Mouse (Mus musculus): Measurements from ENCODE around the gene Scfd1.

Gene Scfd1

GRCm38 (mm10) chr12:51492040-51492439 is 114.7 kb downstream of the Scfd1 start:
- POLR2A ChIA-PET = no interaction called here

GRCm38 (mm10) chr12:51493476-51493875 is 116.2 kb downstream of the Scfd1 start:
- POLR2A ChIA-PET = interaction anchor here in 1 of 4 experiments (1.2 to 1.8 kb wide), 4 partner anchors 11 to 34 kb away, joined by 3 to 6 read pairs (median 4); no protein-coding TSS in a partner anchor

More at GRCm38 (mm10) chr12:51492040-51492439, 114.7 kb downstream of the Scfd1 start:
- CTCF ChIA-PET = no interaction called here

GRCm38 (mm10) chr12:51494641-51495040 is 117.3 kb downstream of the Scfd1 start:
- POLR2A ChIA-PET = interaction anchor here in 1 of 4 experiments (0.7 to 1.8 kb wide), 7 partner anchors 10 to 205 kb away, joined by 3 to 6 read pairs (median 3); no protein-coding TSS in a partner anchor
- CTCF ChIA-PET = interaction anchor here in 2 of 4 experiments (0.7 kb wide), 2 partner anchors 68 to 387 kb away, joined by 3 to 4 read pairs; no protein-coding TSS in a partner anchor

More at GRCm38 (mm10) chr12:51493476-51493875, 116.2 kb downstream of the Scfd1 start:
- CTCF ChIA-PET = no interaction called here
